Mouse (Mus musculus): ENCODE data around the gene Tmem53.

DNA sequence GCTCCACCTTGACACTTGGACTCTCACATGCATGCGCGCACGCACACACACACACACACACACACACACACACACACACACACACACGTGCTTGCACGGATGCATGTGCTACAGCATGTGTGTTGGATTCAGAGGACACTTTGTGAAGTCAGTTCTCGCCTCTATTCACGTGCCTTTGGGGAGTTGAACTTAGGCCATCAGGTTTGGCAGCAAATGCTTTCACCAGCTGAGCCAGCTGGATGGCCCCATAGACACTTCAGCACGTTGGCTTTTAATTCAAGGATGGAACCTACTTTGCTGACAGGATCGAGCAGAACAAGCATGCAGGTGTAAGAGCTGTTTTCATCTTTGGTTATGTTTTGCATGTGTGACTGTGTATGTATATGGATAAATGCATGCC is 29.9 kb upstream of the Tmem53 start:
- no peak for TF ChIP-seq CTCF (IDR thresholded peaks at IDR 0.05; ENCODE audit: borderline replicate concordance, insufficient read depth, low read length)
- no peak for TF ChIP-seq POLR2A (IDR thresholded peaks at IDR 0.05; ENCODE audit: low read depth, low read length)
